Mouse (Mus musculus): ENCODE data around the gene Zic1. TPM values are rescaled to one million over a fixed set of nuclear protein-coding genes. Genes with fewer than 3 reads are reported as not detected.

The Zic1 gene
- polyA plus RNA-seq, 1 experiment: 1.6 TPM

DNA sequence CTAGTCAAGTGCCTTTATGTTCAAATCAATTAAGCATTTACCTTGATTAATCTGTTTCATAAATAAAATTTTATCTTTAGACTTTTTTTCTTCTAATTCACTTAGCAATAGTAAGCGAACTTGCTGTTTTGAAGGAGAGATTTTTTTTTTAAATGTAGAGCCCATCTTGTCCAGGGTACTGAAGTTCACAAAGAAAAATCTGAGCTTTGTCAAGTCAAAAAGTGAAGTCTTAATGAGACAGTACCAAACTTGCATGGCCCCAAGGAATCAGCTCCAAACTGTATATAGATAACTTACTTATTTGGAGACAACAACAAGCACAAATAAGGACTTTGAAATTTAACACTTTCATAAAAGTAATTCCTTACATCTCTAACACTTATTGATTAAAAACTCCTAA, 16.9 kb downstream of the Zic1 start:
- H3K4me1 ChIP-seq (ENCODE audit: control insufficient read depth, insufficient read depth, low read length): no peaks in the 10 kb centered on the region
- WGBS: 41% methylated on average over 1 of the region's 1 CpGs
- DNase-seq: no peak
- no peak overlapping the region for H3K4me3 ChIP-seq (replicated peaks; ENCODE audit: extremely low read depth, low read depth, low read length)
- TF ChIP-seq CTCF (IDR thresholded peaks at IDR 0.05; ENCODE audit: insufficient read depth, low read length) (no peak), POLR2A (IDR thresholded peaks at IDR 0.05; ENCODE audit: borderline replicate concordance, extremely low read depth, low read depth, low read length) (no peak)

DNA sequence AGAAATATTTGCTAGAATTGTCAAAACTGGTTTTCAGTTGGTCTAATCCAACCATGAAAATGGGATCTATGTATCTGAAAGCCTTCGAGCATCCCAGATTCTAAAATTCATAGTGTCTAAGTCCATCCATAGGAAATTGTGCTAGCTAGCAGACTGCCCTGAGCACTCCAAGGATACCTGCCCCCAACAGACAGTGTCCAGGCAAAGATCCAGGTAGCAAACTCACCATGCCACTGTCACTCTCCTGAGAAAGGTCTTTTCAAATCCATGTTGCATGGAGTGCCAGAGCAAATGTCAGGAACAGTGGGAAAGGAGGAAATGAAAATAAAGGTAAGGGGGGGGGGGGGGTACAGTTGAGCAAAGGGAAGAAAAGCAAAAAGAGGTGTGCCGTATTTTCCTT, 18.0 kb downstream of the Zic1 start:
- WGBS: 56% methylated on average over 2 of the region's 2 CpGs
- DNase-seq: no peak
- H3K4me3 ChIP-seq (replicated peaks; ENCODE audit: extremely low read depth, low read depth, low read length): no peak overlapping the region
- TF ChIP-seq CTCF (IDR thresholded peaks at IDR 0.05; ENCODE audit: insufficient read depth, low read length): no peak
- TF ChIP-seq POLR2A (IDR thresholded peaks at IDR 0.05; ENCODE audit: borderline replicate concordance, extremely low read depth, low read depth, low read length): no peak
- no peaks in the 10 kb centered on the region for H3K4me1 ChIP-seq (ENCODE audit: control insufficient read depth, insufficient read depth, low read length)

Other genes with a start within 250 kb of the Zic1 start
- gene Zic4, start 3.4 kb downstream of the Zic1 start, polyA plus RNA-seq (2012; rRNA removed): not detected in 2 replicates